Mouse (Mus musculus): ENCODE results near the gene Sipa1l1. TPM values are rescaled to one million over a fixed set of nuclear protein-coding genes. Genes with fewer than 3 reads are reported as not detected.
A peak's percentile ranks its signal among the peaks of the same experiment; 100 is the strongest.

Sipa1l1 gene
- 100 to 1,000 TPM; 140 to 146 TPM for total RNA-seq (2021)
- long read RNA-seq, partial matches to known transcripts: 9 of 27 reads
- long read RNA-seq, other reads (novel, unspliced or antisense): 18 of 27 reads

DNA sequence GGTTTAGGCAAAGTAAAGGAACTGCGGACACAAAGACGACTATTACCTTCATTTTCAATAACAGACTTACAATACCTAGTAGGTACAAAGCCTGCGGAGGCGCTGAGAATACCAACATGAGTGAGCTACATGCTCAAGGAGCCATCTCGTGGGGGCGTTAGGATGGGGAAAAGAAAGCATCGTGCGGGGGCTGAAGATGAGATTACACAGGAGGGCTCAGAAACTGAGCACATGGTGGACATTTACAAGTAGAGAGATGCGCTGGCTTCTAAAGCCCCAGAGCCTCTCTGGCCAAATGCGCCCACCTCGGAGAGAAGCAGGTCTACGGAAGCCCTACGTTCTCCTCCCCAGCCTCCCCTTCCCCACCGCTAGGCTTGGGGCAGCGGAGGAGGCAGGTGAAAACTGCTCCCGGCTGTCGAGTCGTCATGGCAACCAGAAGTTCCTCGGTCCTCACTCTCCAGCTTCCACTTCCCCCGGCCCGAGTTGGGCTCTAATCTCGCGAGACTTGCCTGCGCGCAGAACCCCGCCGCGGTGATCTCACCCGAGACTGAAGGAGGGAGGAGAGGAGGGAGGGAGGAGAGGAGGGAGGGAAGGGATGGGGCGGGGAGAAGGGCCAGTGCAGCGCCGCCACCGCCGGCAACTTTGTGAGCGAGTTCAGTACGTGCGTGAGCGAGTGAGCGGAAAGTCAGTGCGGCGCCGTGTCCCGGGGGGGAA, at the start of gene Sipa1l1:
TSS of gene Sipa1l1 (plus strand) at position 501 of the 714 bp plus-strand sequence.
- DNase-seq (ENCODE audit: low spot score in 2 of 2): peak; percentile 95

DNA sequence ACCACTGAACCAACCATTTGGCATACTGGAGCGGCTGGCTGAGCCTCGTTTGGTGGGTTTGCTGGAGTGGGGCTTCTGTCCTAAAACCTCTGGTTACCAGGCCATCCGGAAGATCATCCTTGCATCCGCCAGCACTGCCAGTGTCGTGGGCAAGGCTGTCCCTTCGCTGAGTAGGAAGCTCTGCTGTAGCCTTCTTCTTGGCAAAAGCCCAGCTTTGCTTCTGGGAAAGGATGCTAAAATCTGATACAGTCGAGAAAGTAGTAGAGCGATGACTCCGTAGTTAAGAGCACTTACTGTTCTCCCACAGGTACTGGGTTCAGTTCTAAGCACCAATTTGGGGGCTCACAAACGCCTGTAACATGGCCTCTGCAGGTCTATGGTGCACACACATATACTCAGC, 47.2 kb upstream of the Sipa1l1 start:
- DNase-seq (ENCODE audit: low spot score in 2 of 2): no peak

DNA sequence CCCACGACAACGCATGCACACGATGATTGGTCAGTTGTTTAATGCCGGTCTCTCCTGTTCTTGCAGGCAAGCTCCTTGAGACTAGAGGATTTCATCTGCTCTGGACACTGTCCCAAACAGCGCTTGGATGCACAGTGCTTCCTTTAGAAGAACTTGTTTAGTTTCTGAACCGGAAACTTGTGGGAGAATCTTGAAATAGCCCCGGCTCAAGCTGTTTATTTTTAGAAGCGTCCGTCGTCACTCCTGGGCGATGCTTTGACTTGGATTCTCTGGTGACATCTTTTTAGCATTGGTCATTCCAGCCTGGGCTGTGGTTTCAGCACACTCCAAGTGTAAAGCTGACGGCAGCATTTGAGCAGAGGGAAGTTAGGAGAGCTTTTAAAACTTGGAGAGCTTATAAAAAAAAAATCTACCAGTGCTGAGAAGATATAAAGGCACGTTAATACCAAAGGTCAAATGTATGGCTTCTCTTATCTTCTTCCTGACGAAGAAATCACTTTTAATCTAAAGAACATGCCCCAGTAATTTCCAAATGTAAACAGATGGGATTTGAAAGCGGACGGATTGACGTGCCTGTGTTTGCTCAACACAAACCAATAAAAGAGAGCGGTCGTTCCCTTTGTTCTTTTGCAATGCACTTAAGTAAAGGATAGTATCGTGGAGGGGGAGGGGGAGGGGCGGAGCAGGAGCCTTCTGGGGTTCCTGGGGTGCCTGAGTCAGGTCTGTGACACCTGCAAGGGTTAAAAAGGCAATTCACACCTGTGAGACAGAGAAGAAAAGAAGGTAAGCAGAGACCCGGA, 46.5 kb upstream of the Sipa1l1 start:
- DNase-seq (ENCODE audit: low spot score in 2 of 2): no peak

DNA sequence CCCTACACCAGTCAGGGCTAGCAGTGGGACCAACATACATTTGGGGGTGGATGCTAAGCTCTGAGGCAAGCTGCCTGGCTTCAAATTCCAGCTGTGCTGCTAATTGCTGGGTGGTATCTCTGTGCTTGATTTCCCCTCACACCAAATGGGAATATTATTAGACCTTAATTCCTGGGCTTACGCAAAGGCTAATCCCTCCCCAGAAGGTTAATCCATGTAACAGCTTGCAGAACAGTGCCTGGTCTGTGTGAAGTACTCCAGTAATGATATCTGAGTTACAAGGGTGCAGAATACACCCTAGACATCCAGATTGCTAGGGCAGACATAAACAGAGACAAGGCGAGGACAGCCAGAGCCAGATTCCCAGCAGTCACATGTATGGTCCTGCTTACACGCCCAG, 42.3 kb upstream of the Sipa1l1 start:
- DNase-seq (ENCODE audit: low spot score in 2 of 2): no peak

DNA sequence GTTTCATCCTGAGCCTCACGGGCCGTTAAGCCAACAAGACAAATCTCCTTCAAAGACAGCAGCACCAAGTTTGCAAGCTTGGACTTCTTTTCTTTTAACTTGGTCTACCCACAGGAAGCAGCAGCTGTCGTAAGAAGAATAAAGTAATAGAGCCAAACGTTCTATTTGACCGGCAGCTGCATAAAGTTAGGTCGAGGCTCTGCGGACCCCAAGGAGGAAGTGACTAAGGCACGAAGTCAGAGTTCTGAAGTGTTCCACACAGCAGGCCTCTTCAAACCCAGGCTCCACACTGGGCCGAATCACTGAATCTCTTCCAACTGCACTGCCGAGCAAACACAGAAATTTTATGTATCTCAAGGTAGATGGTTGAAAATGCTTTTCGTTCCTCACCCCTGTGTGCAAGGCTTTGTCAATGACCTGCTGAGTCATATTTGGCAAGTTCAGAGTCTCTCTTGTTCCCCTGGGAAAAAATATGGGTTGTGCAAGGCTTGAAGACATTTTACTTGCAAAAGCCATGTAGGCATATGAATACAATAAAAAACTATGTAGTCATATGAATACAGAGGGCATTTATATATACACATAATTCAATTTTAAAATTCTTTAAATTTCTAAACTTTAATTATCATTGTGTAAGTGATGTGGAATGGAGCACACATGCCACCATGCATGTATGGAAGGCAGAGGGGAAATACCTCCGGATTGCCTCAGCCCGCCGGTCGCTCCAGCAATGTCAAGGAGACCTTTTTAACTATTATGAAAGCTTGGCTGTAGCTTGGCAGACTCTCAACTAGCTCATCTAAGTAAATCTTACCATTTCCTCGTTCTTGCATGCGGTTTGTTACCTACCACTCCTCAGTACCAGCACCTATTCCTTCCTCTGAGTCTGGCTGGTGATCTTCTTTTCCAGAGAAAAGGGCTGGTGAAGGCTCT, 29.6 kb upstream of the Sipa1l1 start:
- no peak for DNase-seq (ENCODE audit: low spot score in 2 of 2)

DNA sequence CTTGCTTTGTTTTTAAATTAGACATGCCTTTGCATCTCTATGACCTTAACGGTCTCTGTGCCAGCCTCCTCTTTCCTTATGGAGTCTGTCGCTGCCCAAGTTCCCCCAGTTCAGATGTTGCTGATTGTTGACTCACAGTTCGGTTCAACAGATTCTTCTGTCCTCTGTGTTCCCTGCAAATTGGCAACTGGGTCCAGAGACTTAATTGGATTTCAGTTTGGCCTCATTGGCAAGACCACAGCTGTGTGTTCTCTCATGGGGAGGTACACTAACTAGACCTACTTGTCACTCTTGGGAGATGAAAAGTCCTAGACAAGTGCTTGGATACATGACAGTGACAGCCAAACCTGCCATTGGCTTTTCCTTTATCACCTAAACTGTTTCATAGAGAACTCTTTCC, 25.7 kb upstream of the Sipa1l1 start:
- DNase-seq (ENCODE audit: low spot score in 2 of 2): no peak

DNA sequence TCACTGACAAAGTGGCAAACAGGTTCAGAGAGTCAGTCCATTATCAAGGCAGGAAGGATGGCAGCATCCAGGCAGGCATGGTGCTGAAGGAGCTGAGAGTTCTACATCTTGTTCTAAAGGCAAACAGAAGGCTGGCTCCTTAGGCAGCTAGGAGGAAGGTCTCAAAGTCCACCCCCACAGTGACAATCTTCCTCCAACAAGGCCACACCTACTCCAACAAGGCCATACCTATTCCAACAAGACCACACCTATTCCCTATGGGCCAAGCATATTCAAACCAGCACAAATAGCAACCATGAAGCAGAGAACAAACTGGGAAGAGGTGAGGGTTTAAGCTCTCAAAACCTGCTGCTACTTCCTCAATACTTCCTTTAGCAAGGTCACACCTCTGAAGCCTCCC, 23.9 kb upstream of the Sipa1l1 start:
- no peak for DNase-seq (ENCODE audit: low spot score in 2 of 2)

DNA sequence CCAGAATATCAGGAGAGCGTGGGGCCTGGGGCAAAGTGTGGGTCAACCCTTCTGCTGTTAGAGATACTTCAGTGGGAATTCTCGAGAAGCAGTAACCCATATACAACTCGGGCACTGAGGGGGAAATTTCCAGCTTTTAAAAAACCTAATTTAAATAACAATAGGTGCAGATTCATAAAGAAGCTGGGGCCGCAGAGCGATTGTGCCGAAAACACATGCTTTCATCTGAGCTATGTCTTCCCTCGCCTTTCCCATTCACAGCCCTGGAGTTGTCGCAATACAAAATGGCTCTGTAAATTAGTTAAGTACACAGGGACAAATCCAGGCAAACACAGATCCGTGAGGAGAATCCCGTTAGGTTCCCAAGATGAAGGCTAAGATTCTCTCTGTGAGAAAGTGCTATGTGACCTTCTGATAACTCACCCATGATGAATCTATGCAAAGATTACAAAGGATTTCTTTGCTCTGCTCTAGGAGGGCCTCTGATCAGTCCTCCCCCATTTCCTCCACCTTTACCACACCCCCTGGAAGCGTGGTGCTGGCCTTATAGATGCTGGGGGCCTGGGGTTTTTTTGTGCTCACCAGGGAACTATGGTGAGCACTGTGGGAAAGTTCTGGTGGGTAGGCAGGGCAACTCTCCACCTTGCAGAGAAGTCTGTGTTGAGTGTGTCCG, 22.0 kb upstream of the Sipa1l1 start:
- DNase-seq (ENCODE audit: low spot score in 2 of 2): no peak

DNA sequence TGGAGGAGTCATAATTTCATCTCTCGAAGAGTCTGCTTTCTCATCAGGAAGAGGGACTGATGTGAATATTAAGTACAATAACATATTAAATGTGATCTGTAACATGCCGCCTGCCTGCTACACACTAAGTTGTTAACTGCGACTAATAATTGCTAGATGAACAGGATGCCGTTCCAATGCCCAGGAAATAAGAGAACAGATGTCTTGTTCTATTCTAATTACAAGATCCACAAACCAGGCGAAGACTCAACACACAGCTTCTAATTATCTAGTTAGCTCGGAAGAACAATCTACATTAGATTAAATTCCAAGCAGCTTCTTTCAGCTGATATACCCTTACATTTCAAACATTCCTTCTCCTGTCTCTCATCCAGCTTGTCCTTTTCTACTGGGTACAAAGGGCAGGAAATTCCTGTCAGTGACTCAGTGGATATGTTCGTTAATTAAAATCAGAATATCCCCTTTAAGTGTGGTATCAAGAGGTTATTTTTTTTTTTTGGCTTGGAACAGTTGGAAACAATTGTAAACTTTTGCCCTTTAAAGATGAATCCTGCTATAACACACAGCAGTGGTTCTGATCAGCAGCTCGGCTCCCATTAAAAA, 20.7 kb upstream of the Sipa1l1 start:
- DNase-seq (ENCODE audit: low spot score in 2 of 2): no peak

DNA sequence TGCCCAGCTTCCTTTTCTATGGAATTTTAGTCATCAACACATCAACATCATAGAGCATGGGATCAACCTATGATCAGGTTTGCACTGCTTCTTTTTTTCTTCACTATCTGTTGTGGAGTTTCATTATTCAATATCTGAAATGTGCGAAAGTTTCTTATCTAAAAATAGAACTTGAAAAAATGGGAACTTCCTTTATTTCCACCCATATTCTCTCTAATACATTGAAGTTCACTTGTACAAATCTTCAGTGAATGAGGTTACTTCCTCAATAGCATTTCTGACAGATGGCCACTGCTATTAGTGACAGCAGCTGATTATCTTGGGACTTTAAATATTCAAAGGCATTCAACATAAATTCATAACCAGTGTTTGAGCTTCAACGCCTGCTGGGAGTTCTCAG, 18.1 kb upstream of the Sipa1l1 start:
- no peak for DNase-seq (ENCODE audit: low spot score in 2 of 2)

DNA sequence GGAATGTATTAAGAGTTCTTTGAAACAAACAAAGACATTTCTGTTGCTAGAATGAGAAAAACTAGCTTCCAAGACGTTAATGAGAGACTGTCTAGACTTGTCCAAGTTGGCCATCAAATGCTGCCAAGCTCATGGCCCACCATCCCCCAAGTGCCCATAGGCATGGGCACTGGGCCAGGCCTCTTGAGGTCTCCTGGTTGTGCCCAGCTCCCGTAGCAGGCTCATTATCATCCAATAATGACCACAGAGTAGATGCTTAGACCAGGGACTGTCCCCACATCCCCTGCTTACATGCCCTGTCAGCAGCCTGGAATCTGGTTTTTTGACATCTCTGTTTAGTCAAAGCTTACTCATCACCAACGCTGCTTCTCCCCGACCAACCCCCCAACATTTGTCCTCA, 14.6 kb upstream of the Sipa1l1 start:
- DNase-seq (ENCODE audit: low spot score in 2 of 2): no peak

DNA sequence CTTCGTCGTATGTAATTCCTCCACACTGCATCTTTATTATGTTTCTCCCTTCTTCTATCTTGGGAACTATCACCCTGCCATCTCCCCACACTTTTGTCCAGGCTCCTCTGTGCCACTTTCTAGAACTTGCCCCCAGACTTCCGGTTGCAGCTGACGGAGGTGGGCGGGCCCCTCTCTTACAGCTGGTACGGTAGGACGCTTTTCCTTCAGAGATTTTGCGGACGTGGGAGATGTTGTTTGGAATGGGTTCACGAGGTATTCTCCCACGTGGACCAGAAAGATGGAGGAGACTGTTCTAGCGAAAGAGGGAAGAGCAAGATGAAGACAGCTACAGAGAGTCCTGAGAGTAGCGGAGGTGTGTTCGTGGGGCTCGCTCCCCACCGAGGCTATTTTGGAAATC, 10.6 kb upstream of the Sipa1l1 start:
- no peak for DNase-seq (ENCODE audit: low spot score in 2 of 2)

DNA sequence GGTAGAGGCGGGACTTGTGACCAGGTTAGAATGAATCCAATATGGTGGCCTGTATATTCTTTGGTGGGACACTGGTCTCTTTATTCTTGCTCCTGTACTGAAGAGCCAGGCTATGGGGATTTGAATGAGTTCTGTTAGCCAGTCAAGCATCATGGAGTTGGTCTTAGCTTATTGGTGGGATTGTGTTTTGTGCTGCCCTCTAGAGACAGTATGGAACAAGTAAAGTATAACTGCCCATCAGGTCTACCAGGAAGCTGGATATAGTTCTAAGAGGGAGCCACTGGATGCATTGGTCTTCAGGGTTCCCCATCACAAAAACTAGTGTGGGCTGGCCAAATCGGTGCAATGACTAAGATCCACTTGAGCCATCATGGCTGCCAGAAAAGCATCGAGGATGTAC, 9.7 kb upstream of the Sipa1l1 start:
- DNase-seq (ENCODE audit: low spot score in 2 of 2): no peak

DNA sequence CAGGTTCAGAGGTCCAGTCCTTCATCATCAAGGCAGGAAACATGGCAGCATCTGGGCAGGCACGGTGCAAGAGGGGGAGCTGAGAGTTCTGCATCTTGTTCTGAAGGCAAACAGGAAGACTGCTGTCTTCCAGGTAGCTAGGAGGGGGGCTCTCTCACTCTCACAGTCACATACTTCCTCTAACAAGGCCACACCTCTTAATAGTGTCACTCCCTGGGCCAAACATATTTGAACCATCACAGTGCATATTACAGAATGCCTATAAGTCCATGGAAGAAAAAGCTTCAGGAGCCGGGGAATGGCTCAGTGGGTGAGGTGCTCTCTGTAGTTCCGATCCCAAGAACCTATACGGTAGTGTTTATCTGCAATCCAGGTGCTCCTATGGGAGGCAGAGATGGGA, 3.5 kb upstream of the Sipa1l1 start:
- DNase-seq (ENCODE audit: low spot score in 2 of 2): no peak

DNA sequence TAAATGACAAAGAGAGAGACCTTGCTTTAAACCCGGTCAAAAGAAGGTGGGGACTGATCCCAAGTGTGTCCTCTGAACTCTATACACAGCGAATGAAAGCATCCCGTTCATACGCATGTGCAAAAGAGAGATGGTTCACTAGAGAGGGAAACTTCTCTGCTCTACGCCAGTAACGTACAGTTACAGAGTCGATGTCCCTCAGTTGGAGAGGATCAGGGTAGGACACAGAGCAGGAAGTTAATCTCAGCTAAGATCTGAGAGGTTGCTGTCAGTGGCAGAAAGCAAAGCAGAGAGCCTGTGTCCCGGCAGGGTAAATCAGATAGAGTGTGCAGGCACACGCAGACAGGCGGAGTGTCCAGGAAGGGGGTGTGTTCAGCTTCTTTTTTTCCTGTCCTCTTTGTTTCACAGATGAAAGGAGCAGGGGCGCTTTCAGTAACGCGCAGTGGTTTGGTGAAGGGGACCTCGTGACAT, 3.0 kb upstream of the Sipa1l1 start:
- peak in 1 of 2 experiments; percentile 16 for DNase-seq (ENCODE audit: low spot score in 2 of 2)

DNA sequence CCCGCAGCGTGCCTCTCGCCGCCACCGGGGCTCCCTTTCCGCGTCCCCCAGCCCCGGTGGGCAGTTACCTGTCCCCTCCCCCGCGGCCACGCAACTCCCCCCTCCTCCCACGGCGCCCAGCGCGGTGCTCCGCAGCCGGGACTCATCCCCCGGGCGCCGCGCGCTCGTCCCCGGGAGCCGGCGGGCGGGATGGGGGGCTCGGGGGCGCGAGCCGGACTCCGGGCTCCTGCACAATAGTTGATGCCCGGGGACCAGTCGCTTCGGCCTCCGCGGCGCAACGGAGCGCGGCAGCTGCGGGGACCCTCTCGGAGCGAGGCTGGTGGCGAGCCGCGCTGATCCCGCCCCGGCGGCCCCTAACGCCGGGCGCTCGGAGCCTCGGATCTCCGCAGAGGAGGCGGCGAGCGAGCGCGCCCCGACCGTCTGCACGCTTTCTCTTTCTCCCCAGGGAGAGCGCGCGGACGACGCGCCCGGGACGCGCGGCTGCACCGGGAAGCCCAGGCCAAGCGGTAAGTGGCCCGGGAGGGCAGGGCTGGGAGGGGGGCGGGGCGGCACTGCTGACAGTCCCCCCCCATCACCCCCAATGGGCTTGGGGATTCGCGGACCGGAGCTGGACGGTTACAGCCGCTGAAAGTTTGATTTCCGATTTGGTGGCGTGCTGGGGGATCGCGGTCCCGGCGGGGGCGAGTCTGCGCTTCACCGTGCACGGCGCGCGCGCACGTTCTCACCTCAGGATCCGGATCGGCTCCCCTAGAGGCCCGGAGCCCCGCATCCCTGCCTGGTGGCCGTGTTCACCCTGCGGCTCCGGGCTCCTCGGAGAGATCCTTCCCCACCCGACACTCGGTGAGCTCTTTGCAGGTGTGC, 681 bp downstream of the Sipa1l1 start:
- DNase-seq (ENCODE audit: low spot score in 2 of 2): peak; percentile 78 to 84

DNA sequence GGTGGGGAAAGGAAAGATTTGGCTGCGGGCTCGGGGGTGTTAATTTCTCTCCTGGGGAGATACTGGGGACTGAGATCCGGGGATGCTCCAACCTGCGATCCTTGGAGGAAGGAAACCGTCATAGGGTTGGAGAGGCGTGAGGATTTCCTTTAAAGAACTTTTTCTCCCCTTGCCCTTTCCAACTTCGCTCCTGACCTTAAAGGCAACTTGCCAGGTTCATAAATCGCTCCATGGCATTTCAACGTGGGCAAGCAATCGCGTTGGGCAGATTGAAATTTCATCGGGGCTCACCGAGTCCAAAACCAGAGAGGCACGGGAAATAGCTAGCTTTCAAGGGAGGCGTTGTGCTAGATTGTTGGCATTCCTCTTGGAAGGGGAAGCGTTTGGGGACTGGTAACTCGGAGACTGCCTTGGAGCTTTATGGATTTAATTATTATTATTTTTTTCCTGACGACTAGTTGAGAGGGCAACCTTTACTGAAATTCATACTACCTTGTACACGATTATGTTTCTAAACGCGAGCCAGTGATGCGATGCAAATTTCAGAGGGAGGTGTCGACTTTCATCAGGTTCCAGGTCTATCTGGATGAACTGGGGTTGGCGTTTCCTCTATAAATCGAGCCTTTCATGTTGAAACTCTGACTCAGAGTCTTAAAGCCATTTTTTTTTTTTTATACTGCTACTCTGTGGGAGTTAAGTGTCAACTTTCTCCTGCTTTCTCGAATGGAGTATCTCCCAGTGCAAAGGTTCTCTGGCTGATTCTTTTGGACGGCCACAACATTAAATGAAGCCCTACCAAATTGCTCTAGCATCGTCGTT, 1.6 kb downstream of the Sipa1l1 start:
- DNase-seq (ENCODE audit: low spot score in 2 of 2): no peak

DNA sequence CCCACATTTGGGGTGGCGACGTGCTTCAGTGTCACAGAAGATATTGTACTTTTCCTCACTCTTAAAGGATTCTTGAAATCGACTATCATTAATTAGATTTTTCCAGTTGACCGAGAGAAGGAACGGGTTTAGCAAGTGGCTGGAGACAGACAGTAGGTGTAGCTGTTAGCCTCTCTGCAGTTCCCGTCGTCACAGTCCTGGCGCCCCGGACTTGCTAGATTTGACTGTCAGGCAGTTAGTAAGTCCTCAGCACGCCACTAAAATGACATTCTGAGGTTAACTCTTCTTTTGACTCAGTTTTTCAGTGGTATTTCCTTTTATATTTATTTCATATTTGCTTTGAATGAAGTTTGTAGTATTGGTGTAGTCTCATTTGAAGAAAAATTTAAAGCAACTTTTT, 2.5 kb downstream of the Sipa1l1 start:
- peak; percentile 52 to 63 for DNase-seq (ENCODE audit: low spot score in 2 of 2)

DNA sequence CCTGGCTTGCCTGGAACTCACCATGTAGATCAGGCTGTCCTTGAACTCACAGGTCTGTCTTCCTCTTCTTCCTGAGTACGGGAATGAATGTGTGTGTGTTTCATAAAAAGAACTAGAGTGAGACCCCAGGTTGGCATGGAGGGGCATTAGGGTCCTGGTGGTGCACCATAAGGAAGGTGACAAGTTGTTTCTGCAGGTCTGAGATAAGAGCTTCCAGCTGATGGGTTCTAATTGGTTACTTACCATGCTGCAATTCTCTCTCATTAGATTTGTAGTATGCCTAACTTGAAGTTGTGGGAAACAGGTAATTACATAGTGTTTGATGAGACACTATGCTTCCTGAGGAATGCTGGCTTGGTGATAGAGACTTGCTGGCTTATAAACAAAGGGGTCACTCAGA, 4.5 kb downstream of the Sipa1l1 start:
- no peak for DNase-seq (ENCODE audit: low spot score in 2 of 2)
